Mouse (Mus musculus): Measurements from ENCODE around the gene Ttc13. TPM values are rescaled to one million over a fixed set of nuclear protein-coding genes. Genes with fewer than 3 reads are reported as not detected.

Ttc13 gene
- total and polyA plus RNA-seq, 3 experiments = 34.0 to 39.1 TPM; not detected in 1

DNA sequence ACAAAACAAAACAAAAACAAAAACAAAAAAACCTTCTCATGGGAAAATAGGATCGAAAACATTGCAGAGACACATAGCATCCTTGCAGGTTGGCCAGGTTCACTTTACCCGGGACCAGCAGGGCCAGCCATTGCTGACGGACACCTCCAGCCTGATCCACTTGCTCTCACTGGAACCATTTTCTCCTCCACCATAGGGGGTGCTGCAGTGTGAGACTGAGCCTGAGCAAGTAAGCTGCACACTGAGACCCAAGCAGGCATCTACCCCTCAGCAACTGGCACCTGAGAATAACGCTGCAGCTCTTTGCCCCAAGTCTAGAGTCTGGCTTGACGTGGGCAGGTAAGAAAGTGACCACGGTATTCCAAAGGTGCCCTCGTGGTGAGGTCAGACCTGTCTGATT lies 1.6 kb downstream of the Ttc13 start:
- peak; percentile 39 for DNase-seq (ENCODE audit: low read depth, low spot score)
- Histone ChIP-seq H3K27me3 (ENCODE audit: control insufficient read depth in 1 of 2, insufficient read depth in 2 of 2, low read length in 2 of 2) (no peaks in the 10 kb centered on the region), H3K4me3 (ENCODE audit: control insufficient read depth in 1 of 2, insufficient read depth in 1 of 2, low read depth in 2 of 2, low read length in 2 of 2) (no peak overlapping the region), H3K4me1 (ENCODE audit: control insufficient read depth in 1 of 2, insufficient read depth in 2 of 2, low read length in 2 of 2) (peaks cover 6 to 18% of the 10 kb centered on the region in 2 experiments), H3K9me3 (replicated peaks; ENCODE audit: insufficient read depth, low read length) (no peaks in the 10 kb centered on the region), H3K36me3 (ENCODE audit: control insufficient read depth in 1 of 2, insufficient read depth in 2 of 2, low read length in 2 of 2) (peaks cover 3 to 14% of the 10 kb centered on the region in 2 experiments; a peak in 3 of 4 replicates), H3K9ac (ENCODE audit: control insufficient read depth, low read depth, low read length, poor library complexity, severe bottlenecking) (no peak overlapping the region), H3K79me2 (ENCODE audit: control insufficient read depth, insufficient read depth, low read length, poor library complexity) (peaks cover 41% of the 10 kb centered on the region), H3K27ac (ENCODE audit: control insufficient read depth, low read depth, low read length) (no peak overlapping the region)
- TF ChIP-seq JUND (IDR thresholded peaks at IDR 0.05; ENCODE audit: low read depth, low read length) (no peak), CTCF (IDR thresholded peaks at IDR 0.05 in 2 of 3, conservative IDR thresholded peaks at IDR 0.05 in 1 of 3; ENCODE audit: control insufficient read depth in 1 of 3, insufficient read depth in 1 of 3, low read depth in 2 of 3, low read length in 3 of 3, poor library complexity in 1 of 3, severe bottlenecking in 1 of 3) (peak in 1 of 3 experiments; percentile 18; a peak in 3 of 6 replicates)

GRCm38 (mm10) chr8:124715736-124716135 lies 6.0 kb downstream of the Ttc13 start:
- peaks cover 11% of the 10 kb centered on the region for H3K79me2 ChIP-seq (ENCODE audit: control insufficient read depth, insufficient read depth, low read length, poor library complexity)
- H3K4me3 ChIP-seq (ENCODE audit: control insufficient read depth in 1 of 2, insufficient read depth in 1 of 2, low read depth in 2 of 2, low read length in 2 of 2) = no peak overlapping the region
- DNase-seq (ENCODE audit: low read depth, low spot score) = no peak
- H3K9me3 ChIP-seq (replicated peaks; ENCODE audit: insufficient read depth, low read length) = no peaks in the 10 kb centered on the region
- no peaks in the 10 kb centered on the region for H3K27me3 ChIP-seq (ENCODE audit: control insufficient read depth in 1 of 2, insufficient read depth in 2 of 2, low read length in 2 of 2)
- no peak overlapping the region for H3K27ac ChIP-seq (ENCODE audit: control insufficient read depth, low read depth, low read length)
- peaks cover 5 to 7% of the 10 kb centered on the region in 2 experiments for H3K4me1 ChIP-seq (ENCODE audit: control insufficient read depth in 1 of 2, insufficient read depth in 2 of 2, low read length in 2 of 2)
- TF ChIP-seq HCFC1 (IDR thresholded peaks at IDR 0.05; ENCODE audit: low read depth, low read length) = no peak
- TF ChIP-seq MEF2A (IDR thresholded peaks at IDR 0.05; ENCODE audit: extremely low read depth, insufficient replicate concordance, low read depth, low read length, poor library complexity, severe bottlenecking) = no peak
- TF ChIP-seq SMC3 (IDR thresholded peaks at IDR 0.05; ENCODE audit: low read depth, low read length) = no peak
- no peak for TF ChIP-seq UBTF (IDR thresholded peaks at IDR 0.05; ENCODE audit: borderline replicate concordance, insufficient read depth, low read depth, low read length)
- TF ChIP-seq MAZ (IDR thresholded peaks at IDR 0.05; ENCODE audit: low read depth, low read length) = no peak
- TF ChIP-seq GABPA (IDR thresholded peaks at IDR 0.05; ENCODE audit: low read depth, low read length) = no peak
- TF ChIP-seq ETS1 (IDR thresholded peaks at IDR 0.05; ENCODE audit: low read depth, low read length) = no peak
- no peak for TF ChIP-seq JUND (IDR thresholded peaks at IDR 0.05; ENCODE audit: low read depth, low read length)
- TF ChIP-seq EP300 (IDR thresholded peaks at IDR 0.05; ENCODE audit: low read depth in 1 of 2, low read length in 2 of 2) = no peak
- TF ChIP-seq ZKSCAN1 (IDR thresholded peaks at IDR 0.05; ENCODE audit: low read depth, low read length) = no peak
- TF ChIP-seq MYB (IDR thresholded peaks at IDR 0.05; ENCODE audit: low read depth, low read length) = no peak
- TF ChIP-seq MXI1 (IDR thresholded peaks at IDR 0.05; ENCODE audit: low read depth, low read length) = no peak
- TF ChIP-seq POLR2A (IDR thresholded peaks at IDR 0.05; ENCODE audit: control insufficient read depth in 1 of 2, insufficient read depth in 1 of 2, low read depth in 1 of 2, low read length in 2 of 2, poor library complexity in 1 of 2) = no peak
- TF ChIP-seq E2F4 (IDR thresholded peaks at IDR 0.05; ENCODE audit: borderline replicate concordance, low read depth, low read length) = no peak
- no peak for TF ChIP-seq RAD21 (IDR thresholded peaks at IDR 0.05; ENCODE audit: low read depth, low read length)
- TF ChIP-seq USF1 (IDR thresholded peaks at IDR 0.05; ENCODE audit: low read depth, low read length) = no peak
- H3K36me3 ChIP-seq (ENCODE audit: control insufficient read depth in 1 of 2, insufficient read depth in 2 of 2, low read length in 2 of 2) = peaks cover 3 to 4% of the 10 kb centered on the region in 2 experiments
- H3K9ac ChIP-seq (ENCODE audit: control insufficient read depth, low read depth, low read length, poor library complexity, severe bottlenecking) = no peak overlapping the region
